Mouse (Mus musculus) intestine, embryonic 15.5 days (tissue): ENCODE measurements around the gene Map3k21. TPM values are rescaled to one million over a fixed set of nuclear protein-coding genes. Genes with fewer than 3 reads are reported as not detected.

Experiments used
- ATAC-seq: fragments of 200-750 bp; cut with Nextera tagmentation; 2 replicates; pipeline ENCODE4 v1.8.0; 2017; ENCODE audit warnings: moderate TSS enrichment, moderate library complexity
- H3K27ac ChIP-seq: fragments of 300-500 bp; sonication (generic); 2 replicates; pipeline ENCODE4 v1.5.1; 2015; ENCODE audit warnings: mild to moderate bottlenecking, inconsistent platforms
- H3K27me3 ChIP-seq: fragments of 300-500 bp; sonication (generic); replicated peaks from 2 replicates; pipeline ENCODE4 v1.6.1; 2015; ENCODE audit warnings: inconsistent platforms
- H3K36me3 ChIP-seq: fragments of 300-500 bp; sonication (generic); 2 replicates; pipeline ENCODE4 v1.6.1; 2015; ENCODE audit warnings: inconsistent platforms
- H3K4me1 ChIP-seq: fragments of 300-500 bp; sonication (generic); replicated peaks from 2 replicates; pipeline ENCODE4 v1.6.1; 2015; ENCODE audit warnings: inconsistent platforms
- H3K4me2 ChIP-seq: fragments of 300-500 bp; sonication (generic); replicated peaks from 2 replicates; pipeline ENCODE4 v1.6.1; 2015; ENCODE audit warnings: mild to moderate bottlenecking, inconsistent platforms
- H3K4me3 ChIP-seq: fragments of 300-500 bp; sonication (generic); replicated peaks from 2 replicates; pipeline ENCODE4 v1.5.1; 2015; ENCODE audit warnings: inconsistent platforms
- H3K9ac ChIP-seq: fragments of 300-500 bp; sonication (generic); 2 replicates; pipeline ENCODE4 v1.6.1; 2015; ENCODE audit warnings: inconsistent platforms
- H3K9me3 ChIP-seq: fragments of 300-500 bp; sonication (generic); 2 replicates; pipeline ENCODE4 v1.6.1; 2016; ENCODE audit warnings: inconsistent platforms
- WGBS: fragments of 180-500 bp; shearing (Covaris S2); methylation state at CpG from one replicate; pipeline ENCODE4 v1.1.7; 2015; 5-methylcytosine and 5-hydroxymethylcytosine counted together
- polyA plus RNA-seq: library from polyadenylated mRNA; unstranded; fragments of >200 nt; fragmentation: Nextera tagmentation; extraction: Ambion mirVana; gene quantifications from 2 replicates; pipeline ENCODE4 v1.2.1, GENCODE M21; 2015

The Map3k21 gene
- polyA plus RNA-seq, 1 experiment from 2014 or later: 4.2 TPM

DNA sequence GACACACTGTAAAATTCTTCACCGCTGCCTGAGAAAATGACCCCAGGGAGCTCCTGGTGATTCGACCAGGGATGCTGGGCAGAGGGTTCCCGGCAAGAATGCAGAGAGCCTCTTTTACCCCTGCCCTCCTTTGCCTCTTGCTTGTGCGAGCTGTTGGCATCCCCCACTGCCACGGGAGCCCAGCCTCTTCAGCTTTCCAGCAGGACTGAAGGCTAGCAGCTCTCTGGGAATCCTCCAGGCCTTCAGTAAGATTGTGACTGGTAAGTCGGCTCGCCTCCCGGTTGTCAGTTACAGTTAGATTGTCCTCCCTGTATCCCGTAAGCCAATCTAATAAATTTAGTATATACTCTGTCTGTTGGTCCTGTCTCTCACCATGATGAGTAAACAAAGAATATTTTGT is 46.5 kb downstream of the Map3k21 start:
- no peaks in the 10 kb centered on the region for H3K27me3 ChIP-seq
- no peak for ATAC-seq
- H3K36me3 ChIP-seq: no peaks in the 10 kb centered on the region
- H3K27ac ChIP-seq: no peak overlapping the region
- no peaks in the 10 kb centered on the region for H3K4me1 ChIP-seq
- H3K9me3 ChIP-seq: no peaks in the 10 kb centered on the region
- WGBS: 72% methylated on average over 9 of the region's 9 CpGs
- H3K9ac ChIP-seq: no peak overlapping the region
- no peak overlapping the region for H3K4me3 ChIP-seq
- no peak overlapping the region for H3K4me2 ChIP-seq

DNA sequence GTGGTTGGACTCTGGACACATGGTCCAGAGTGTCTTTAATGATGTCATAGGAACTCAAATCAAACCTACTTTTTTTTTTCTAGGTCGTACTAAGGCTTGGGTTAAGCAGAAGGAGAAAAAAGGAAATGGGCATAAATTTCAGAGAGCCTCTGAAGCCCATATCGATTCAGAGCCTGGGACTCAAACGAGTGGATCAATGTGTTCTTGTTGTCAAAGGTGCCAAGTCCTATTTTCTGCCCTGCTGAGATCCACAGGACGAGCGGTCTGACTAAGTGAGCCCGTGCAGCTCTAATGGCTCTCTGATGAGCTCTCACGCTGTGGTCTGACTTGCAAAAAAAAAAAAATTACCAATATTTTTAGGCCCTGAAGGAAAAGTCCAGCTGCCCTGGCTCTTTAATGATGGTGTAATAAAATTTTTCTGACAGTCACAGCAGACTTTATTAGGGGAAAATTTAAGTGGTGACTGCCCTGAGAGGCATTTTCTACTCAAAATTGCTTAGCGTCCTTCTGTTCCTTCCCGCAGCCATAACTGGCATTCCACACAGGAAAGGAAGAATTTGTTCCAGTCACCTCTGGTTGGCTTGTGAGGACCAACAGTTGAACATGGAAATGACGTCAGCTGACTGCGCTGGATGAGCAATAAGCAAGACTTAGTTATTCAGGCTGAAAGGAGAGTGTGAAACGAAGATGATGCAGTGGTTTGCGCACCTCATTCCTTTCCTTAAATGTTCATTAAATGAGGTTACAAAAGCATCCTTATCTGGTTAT is 47.2 kb downstream of the Map3k21 start:
- Histone ChIP-seq H3K36me3 (no peaks in the 10 kb centered on the region), H3K9ac (no peak overlapping the region), H3K9me3 (no peaks in the 10 kb centered on the region), H3K27ac (no peak overlapping the region), H3K4me3 (no peak overlapping the region), H3K4me2 (no peak overlapping the region), H3K27me3 (no peaks in the 10 kb centered on the region), H3K4me1 (no peaks in the 10 kb centered on the region)
- WGBS: 69% methylated on average over 13 of the region's 13 CpGs
- ATAC-seq: no peak

DNA sequence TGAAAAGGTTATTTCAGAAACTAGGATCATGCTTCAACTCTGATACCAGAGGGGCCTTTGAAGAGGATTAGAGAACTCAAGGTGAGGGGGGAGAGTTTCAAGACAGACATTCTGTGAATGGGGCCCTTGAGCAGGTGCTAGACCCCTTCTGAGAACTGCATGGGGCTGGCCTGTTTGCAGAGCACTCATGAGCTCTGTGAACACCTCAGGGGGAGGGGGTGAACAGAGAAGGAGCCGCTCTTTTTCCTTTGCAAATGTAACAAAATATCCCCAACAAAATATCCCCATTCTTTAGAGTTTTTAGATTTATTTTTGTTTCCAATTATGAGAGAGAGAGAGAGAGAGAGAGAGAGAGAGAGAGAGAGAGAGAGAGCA is 47.7 kb downstream of the Map3k21 start:
- H3K4me3 ChIP-seq: no peak overlapping the region

DNA sequence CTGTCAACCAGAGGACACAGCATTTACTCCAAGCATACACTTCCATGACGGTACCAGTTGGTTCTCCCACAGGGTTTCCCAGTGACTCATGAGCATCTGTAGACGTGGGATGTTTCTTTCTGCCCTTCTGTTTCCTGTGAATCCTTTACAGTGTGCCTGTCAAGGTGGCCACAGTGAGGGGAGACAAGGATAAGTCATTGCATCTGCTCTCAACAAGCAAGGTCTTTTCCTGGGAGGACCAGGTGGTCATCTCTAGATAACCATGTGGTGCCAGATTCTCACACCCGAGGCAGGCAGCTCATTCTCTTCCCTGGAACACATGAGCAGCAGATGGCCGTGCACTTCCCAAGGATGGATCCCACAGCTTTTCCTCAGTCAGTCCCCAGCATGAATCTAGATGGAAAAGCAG is 49.1 kb downstream of the Map3k21 start:
- Histone ChIP-seq H3K27me3 (no peaks in the 10 kb centered on the region), H3K36me3 (no peaks in the 10 kb centered on the region), H3K9me3 (no peaks in the 10 kb centered on the region), H3K4me3 (no peak overlapping the region), H3K4me1 (peaks cover 9% of the 10 kb centered on the region; the same call in 1 of the 2 replicates), H3K9ac (no peak overlapping the region), H3K4me2 (no peak overlapping the region), H3K27ac (no peak overlapping the region)
- WGBS: 50% methylated on average over 4 of the region's 4 CpGs
- no peak for ATAC-seq

More for the DNA sequence above, 47.7 kb downstream of the Map3k21 start:
- no peak overlapping the region for H3K9ac ChIP-seq
- no peaks in the 10 kb centered on the region for H3K9me3 ChIP-seq
- 67% methylated on average over 1 of the region's 1 CpGs for WGBS
- no peak overlapping the region for H3K4me2 ChIP-seq
- H3K27ac ChIP-seq: no peak overlapping the region
- H3K27me3 ChIP-seq: no peaks in the 10 kb centered on the region
- no peaks in the 10 kb centered on the region for H3K36me3 ChIP-seq
- H3K4me1 ChIP-seq: no peaks in the 10 kb centered on the region
- ATAC-seq: no peak

DNA sequence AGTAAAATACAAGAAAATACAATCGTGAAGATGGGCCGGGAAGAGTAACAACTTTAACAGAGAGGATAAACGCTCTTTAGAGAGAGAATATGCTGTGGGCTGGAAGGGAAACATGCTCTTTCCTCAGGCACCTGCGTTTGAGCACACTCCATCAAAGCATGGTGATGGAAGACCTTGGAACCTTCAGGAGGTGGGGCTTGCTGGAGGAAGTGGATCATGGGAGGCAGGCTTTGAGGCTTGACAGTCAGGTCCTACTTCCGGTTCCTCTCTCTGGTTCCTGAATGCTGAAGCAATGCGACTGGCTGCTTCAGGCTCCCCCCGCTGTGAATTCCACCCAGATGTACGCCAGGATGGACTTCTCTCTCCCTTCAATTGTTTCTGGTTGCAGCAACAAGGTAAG is 49.8 kb downstream of the Map3k21 start:
- WGBS: 78% methylated on average over 8 of the region's 8 CpGs
- no peak overlapping the region for H3K27ac ChIP-seq
- no peaks in the 10 kb centered on the region for H3K27me3 ChIP-seq
- no peak overlapping the region for H3K4me3 ChIP-seq
- no peak for ATAC-seq
- H3K9ac ChIP-seq: no peak overlapping the region
- peaks cover 9% of the 10 kb centered on the region; the same call in 1 of the 2 replicates for H3K4me1 ChIP-seq
- no peak overlapping the region for H3K4me2 ChIP-seq
- H3K36me3 ChIP-seq: no peaks in the 10 kb centered on the region
- no peaks in the 10 kb centered on the region for H3K9me3 ChIP-seq

DNA sequence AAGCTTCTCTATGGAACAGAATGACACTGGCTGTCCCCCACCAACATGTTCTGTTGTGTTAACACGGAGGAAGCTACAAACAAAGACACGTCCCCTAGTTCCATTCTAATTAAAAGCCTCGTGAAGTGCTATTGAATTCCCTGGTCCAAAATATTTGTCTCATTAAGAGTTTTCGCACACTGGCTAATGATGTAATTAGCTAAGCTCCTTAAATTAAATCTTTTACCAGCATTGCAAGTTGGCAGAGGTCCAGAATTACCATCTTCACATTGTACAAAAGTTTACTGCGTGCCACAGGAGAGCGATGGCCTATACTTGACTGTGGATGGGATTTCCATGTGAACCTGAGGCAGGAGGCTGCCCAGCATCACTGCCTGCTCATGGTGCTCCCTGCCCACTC is 51.5 kb downstream of the Map3k21 start:
- H3K4me2 ChIP-seq: no peak overlapping the region
- H3K9ac ChIP-seq: no peak overlapping the region
- H3K4me3 ChIP-seq: no peak overlapping the region
- H3K36me3 ChIP-seq: no peaks in the 10 kb centered on the region
- no peak for ATAC-seq
- H3K27ac ChIP-seq: no peak overlapping the region
- WGBS: 86% methylated on average over 6 of the region's 6 CpGs
- H3K9me3 ChIP-seq: no peaks in the 10 kb centered on the region
- peaks cover 9% of the 10 kb centered on the region; the same call in 1 of the 2 replicates for H3K4me1 ChIP-seq
- H3K27me3 ChIP-seq: no peaks in the 10 kb centered on the region

DNA sequence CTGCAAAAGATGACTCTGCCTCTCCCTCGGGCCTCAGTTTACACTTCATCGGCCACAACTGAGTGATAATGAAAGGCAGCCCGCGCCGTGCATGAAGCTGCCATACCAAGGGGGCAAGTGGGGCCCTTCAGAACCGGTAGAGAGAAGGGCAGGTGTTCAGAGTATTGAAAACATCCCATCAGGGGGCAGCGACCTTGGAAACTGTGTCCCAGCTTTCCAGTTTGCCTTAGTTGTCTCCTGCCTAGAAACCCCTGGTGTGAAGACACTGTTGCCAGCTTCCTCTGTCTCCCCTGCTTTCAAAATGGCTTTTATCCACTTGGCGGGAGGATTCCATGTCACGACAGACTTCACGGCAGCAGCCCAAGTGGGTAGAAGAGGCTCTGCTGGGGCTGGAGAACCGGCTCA is 53.6 kb downstream of the Map3k21 start:
- no peaks in the 10 kb centered on the region for H3K27me3 ChIP-seq
- no peak for ATAC-seq
- peaks cover 9% of the 10 kb centered on the region; the same call in 1 of the 2 replicates for H3K4me1 ChIP-seq
- 6% methylated on average over 11 of the region's 11 CpGs for WGBS
- 0 out of 2 replicates have a peak overlapping the region, but pooled peaks have one; percentile 18 for H3K4me3 ChIP-seq
- H3K9me3 ChIP-seq: no peaks in the 10 kb centered on the region
- no peak overlapping the region for H3K27ac ChIP-seq
- H3K9ac ChIP-seq: no peak overlapping the region
- no peaks in the 10 kb centered on the region for H3K36me3 ChIP-seq
- H3K4me2 ChIP-seq: peak overlapping the region; percentile 51

DNA sequence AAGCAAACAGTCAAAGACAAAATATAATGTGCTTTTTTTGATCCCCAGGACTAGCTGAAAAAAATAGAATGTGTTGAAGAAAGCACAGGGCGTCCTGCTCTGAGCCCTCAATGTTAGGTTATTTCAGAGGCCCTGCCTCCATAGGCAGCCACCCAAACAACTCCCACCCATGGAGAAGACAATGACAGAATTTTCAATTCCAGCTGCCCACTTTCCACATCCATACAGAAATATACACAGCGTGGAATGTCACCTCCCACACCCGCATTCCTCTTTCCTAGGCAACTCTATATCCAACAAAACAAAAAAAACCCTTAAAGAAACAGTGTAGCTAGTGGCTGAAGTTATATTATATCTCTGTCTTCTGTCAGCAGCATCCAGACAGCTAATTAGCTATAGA is 61.1 kb downstream of the Map3k21 start:
- no peaks in the 10 kb centered on the region for H3K27me3 ChIP-seq
- no peak overlapping the region for H3K4me3 ChIP-seq
- no peaks in the 10 kb centered on the region for H3K36me3 ChIP-seq
- no peak overlapping the region for H3K4me2 ChIP-seq
- no peak for ATAC-seq
- H3K27ac ChIP-seq: no peak overlapping the region
- no peaks in the 10 kb centered on the region for H3K9me3 ChIP-seq
- H3K9ac ChIP-seq: no peak overlapping the region
- H3K4me1 ChIP-seq: no peaks in the 10 kb centered on the region
- 30% methylated on average over 3 of the region's 3 CpGs for WGBS

DNA sequence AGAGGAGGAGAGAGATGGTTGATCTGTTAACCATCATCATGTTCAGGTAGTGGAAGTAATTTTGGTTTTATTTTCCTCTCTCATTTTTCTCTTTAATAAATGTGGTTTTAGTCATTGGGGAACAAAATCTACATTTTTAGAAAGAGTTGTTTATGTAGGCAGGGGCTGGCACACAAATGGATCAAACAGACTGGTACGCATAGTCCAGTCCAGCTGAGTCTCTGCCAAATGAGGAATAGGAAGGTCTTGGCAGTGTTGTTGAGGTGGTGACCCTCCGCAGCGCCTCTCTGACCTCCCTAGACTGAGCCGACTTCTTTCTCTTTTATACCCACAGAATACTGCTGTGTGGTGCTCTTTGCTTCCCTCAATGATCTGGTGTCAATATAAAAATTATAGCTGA is 65.7 kb downstream of the Map3k21 start:
- Histone ChIP-seq H3K9me3 (no peaks in the 10 kb centered on the region), H3K4me1 (no peaks in the 10 kb centered on the region), H3K9ac (no peak overlapping the region), H3K27ac (no peak overlapping the region), H3K36me3 (no peaks in the 10 kb centered on the region), H3K27me3 (no peaks in the 10 kb centered on the region), H3K4me3 (no peak overlapping the region), H3K4me2 (no peak overlapping the region)
- 84% methylated on average over 4 of the region's 4 CpGs for WGBS
- no peak for ATAC-seq

DNA sequence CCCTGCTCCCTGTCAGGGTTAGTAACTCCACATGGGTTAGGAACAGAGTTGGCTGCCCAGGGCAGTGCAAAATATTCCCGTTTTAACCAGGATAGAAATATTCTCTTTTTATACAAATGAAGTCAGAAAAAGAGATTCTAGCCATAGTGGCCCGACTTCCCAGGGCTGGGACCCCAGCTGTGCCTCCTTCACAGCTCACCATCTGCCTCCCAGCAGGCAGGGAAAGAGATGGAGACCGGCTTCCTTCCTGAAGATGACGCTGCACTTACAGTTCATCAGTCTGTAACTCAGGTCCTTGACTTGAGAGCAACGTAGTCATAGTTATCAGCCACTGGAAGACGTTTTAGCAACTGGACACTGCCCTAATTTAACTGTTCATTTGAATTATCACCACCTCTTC is 70.6 kb downstream of the Map3k21 start:
- no peak overlapping the region for H3K27ac ChIP-seq
- H3K9ac ChIP-seq: no peak overlapping the region
- H3K9me3 ChIP-seq: no peaks in the 10 kb centered on the region
- H3K4me1 ChIP-seq: no peaks in the 10 kb centered on the region
- H3K27me3 ChIP-seq: no peaks in the 10 kb centered on the region
- H3K4me2 ChIP-seq: no peak overlapping the region
- H3K4me3 ChIP-seq: no peak overlapping the region
- no peaks in the 10 kb centered on the region for H3K36me3 ChIP-seq
- no peak for ATAC-seq
- 33% methylated on average over 6 of the region's 6 CpGs for WGBS

DNA sequence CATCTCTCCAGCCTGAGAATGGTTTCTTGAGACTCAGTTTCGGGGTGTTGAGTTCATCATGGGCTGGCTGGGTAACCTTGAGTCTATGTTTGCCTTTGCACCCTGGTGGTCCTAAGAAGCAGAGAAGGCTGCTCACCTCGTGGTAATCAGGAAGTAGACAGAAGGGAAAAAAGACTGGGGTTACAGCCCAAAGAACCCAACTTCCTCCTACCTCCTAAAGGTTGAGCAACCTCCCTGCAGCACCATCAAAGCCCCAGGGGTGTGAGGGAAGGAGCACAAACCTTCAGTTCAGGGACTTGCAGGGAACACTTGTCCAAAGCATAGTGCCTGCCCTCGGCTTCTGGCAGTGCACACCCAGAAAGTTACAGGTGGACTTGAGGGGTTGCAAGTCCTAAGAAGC is 73.3 kb downstream of the Map3k21 start:
- no peak for ATAC-seq
- Histone ChIP-seq H3K27ac (no peak overlapping the region), H3K36me3 (no peaks in the 10 kb centered on the region), H3K9ac (no peak overlapping the region), H3K9me3 (no peaks in the 10 kb centered on the region), H3K27me3 (no peaks in the 10 kb centered on the region), H3K4me1 (no peaks in the 10 kb centered on the region), H3K4me3 (no peak overlapping the region), H3K4me2 (no peak overlapping the region)
- WGBS: 64% methylated on average over 3 of the region's 3 CpGs

DNA sequence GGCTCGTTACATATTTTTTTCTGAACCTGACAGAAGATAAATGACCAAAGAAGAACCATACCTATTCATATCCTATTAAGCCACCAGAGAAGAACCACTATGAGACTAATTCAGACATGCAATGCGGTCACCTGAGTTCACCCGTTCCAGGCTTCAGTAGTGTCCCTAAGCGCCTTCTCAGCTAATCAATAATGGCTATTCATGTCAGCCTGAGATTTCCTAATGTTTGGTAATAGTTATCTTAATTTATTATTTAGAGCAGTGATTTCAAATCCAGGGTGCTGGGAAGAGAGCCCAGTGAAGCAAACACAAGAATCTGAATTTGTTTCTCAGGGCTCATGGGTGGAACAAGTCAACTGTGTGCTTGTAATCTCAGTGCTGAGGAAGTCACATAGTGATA is 73.9 kb downstream of the Map3k21 start:
- no peaks in the 10 kb centered on the region for H3K27me3 ChIP-seq
- no peak overlapping the region for H3K9ac ChIP-seq
- no peak overlapping the region for H3K4me3 ChIP-seq
- 82% methylated on average over 4 of the region's 4 CpGs for WGBS
- H3K9me3 ChIP-seq: no peaks in the 10 kb centered on the region
- H3K36me3 ChIP-seq: no peaks in the 10 kb centered on the region
- H3K4me1 ChIP-seq: no peaks in the 10 kb centered on the region
- H3K27ac ChIP-seq: no peak overlapping the region
- no peak for ATAC-seq
- no peak overlapping the region for H3K4me2 ChIP-seq

DNA sequence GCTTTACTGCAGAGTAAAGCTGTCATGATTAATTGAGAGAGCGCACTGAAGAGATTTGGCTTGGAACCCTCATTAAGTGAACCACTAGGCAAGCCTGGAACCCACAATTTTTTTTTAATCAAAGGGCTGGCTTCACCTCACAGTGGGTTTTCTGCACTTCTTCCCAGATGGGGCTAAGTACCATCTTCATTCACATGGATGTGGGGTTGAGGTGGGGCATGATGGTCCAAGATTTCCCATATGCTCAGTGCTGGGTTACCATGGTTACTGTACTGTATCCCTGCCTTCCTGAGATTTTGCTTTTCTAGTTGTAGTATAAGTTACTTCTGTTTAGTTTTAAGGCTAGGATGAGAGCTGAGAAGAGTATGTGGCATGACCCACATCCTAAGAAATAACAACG is 75.1 kb downstream of the Map3k21 start:
- WGBS: 94% methylated on average over 2 of the region's 2 CpGs
- H3K4me1 ChIP-seq: no peaks in the 10 kb centered on the region
- H3K9me3 ChIP-seq: no peaks in the 10 kb centered on the region
- H3K4me3 ChIP-seq: no peak overlapping the region
- no peak overlapping the region for H3K9ac ChIP-seq
- H3K36me3 ChIP-seq: no peaks in the 10 kb centered on the region
- H3K4me2 ChIP-seq: no peak overlapping the region
- ATAC-seq: no peak
- no peak overlapping the region for H3K27ac ChIP-seq
- H3K27me3 ChIP-seq: no peaks in the 10 kb centered on the region
